In genomic region chr11:36001282-36001970, GRCm38 (mm10) we compare ENCODE assay signal across 8 mouse cellular contexts. TPM values are rescaled to one million over a fixed set of nuclear protein-coding genes. Genes with fewer than 3 reads are reported as not detected.
DNase-seq lines count a peak whose midpoint lies in the region; ATAC-seq and TF ChIP-seq lines count a peak whose summit lies in the region.

No protein-coding gene starts in this region.

- 6% methylated on average over 28 of the region's 28 CpGs for WGBS in forebrain, embryonic 13.5 days
- WGBS in liver, embryonic 15.5 days (ENCODE audit: insufficient replicate concordance): 6% methylated on average over 28 of the region's 28 CpGs
- WGBS in neural tube, embryonic 14.5 days: 5% methylated on average over 28 of the region's 28 CpGs
- 12% methylated on average over 28 of the region's 28 CpGs for WGBS in thymus, adult 2 months

- no peak overlapping the region for H3K9ac ChIP-seq in CH12.LX (ENCODE audit: insufficient read depth, low read depth)
- peak overlapping the region; percentile 30 for H3K9ac ChIP-seq in forebrain, embryonic 13.5 days
- no peak overlapping the region for H3K9ac ChIP-seq in liver, embryonic 15.5 days
- no peak overlapping the region for H3K9ac ChIP-seq in neural tube, embryonic 14.5 days (replicated peaks; ENCODE audit: low read depth, low read length)

- H3K27me3 ChIP-seq in CH12.LX (replicated peaks): peaks cover 13% of the 10 kb centered on the region
- H3K27me3 ChIP-seq in forebrain, embryonic 13.5 days: peaks cover 11% of the 10 kb centered on the region; the same call in 1 of the 2 replicates
- H3K27me3 ChIP-seq in liver, embryonic 15.5 days: peaks cover 16% of the 10 kb centered on the region
- H3K27me3 ChIP-seq in neural tube, embryonic 14.5 days (ENCODE audit: control insufficient read depth, insufficient read depth, low read length): no peaks in the 10 kb centered on the region
- H3K27me3 ChIP-seq in thymus, adult 2 months (ENCODE audit: control insufficient read depth, insufficient read depth, low read length): no peaks in the 10 kb centered on the region

- no peaks in the 10 kb centered on the region for H3K9me3 ChIP-seq in CH12.LX (replicated peaks; ENCODE audit: low read length)
- no peaks in the 10 kb centered on the region for H3K9me3 ChIP-seq in forebrain, embryonic 13.5 days (replicated peaks)
- no peaks in the 10 kb centered on the region for H3K9me3 ChIP-seq in liver, embryonic 15.5 days (replicated peaks)
- no peaks in the 10 kb centered on the region for H3K9me3 ChIP-seq in neural tube, embryonic 14.5 days (ENCODE audit: control insufficient read depth, low read length)

- intact Hi-C loops in heart, postnatal 10 days (cut with DNase I): loop anchor here (1.0 kb wide), 3 partner anchors 79 to 1158 kb away; no protein-coding TSS in a partner anchor

- H3K36me3 ChIP-seq in CH12.LX (replicated peaks in 1 of 2; ENCODE audit: control insufficient read depth in 1 of 2, insufficient read depth in 1 of 2, low read length in 1 of 2): no peaks in the 10 kb centered on the region
- H3K36me3 ChIP-seq in forebrain, embryonic 13.5 days (ENCODE audit: poor library complexity, severe bottlenecking): no peaks in the 10 kb centered on the region
- H3K36me3 ChIP-seq in liver, embryonic 15.5 days (replicated peaks): no peaks in the 10 kb centered on the region
- H3K36me3 ChIP-seq in neural tube, embryonic 14.5 days (ENCODE audit: control insufficient read depth, insufficient read depth, low read length): no peaks in the 10 kb centered on the region
- H3K36me3 ChIP-seq in thymus, adult 2 months (ENCODE audit: control insufficient read depth, insufficient read depth, low read length): no peaks in the 10 kb centered on the region

- no peak for TF ChIP-seq POLR2A in CH12.LX (IDR thresholded peaks at IDR 0.05; ENCODE audit: low read depth, low read length)
- no peak for TF ChIP-seq POLR2A in thymus, adult 2 months (IDR thresholded peaks at IDR 0.05; ENCODE audit: control insufficient read depth, extremely low read depth, insufficient read depth, low read length, poor library complexity)

- dilution Hi-C loops in CH12.LX (cut with MboI; ENCODE audit: extremely low pct_ligation_motif_present, extremely low pct_unique_long_range_greater_than_20kb, low sequenced_read_pairs): no loop called here

- peak; percentile 71 to 87 for TF ChIP-seq CTCF in CH12.LX (conservative IDR thresholded peaks at IDR 0.05 in 1 of 2, IDR thresholded peaks at IDR 0.05 in 1 of 2; ENCODE audit: low read depth in 2 of 2, low read length in 2 of 2)
- TF ChIP-seq CTCF in thymus, adult 2 months (IDR thresholded peaks at IDR 0.05; ENCODE audit: borderline replicate concordance, control insufficient read depth, extremely low read depth, insufficient read depth, low read length, poor library complexity): peak; percentile 71; the same call in 1 of the 2 replicates

- no peak for TF ChIP-seq EP300 in CH12.LX (IDR thresholded peaks at IDR 0.05; ENCODE audit: low read length)

- H3K4me2 ChIP-seq in CH12.LX (ENCODE audit: insufficient read depth, low read depth, poor library complexity, severe bottlenecking): peak overlapping the region; percentile 31; the same call in 1 of the 2 replicates
- peak overlapping the region; percentile 56 for H3K4me2 ChIP-seq in forebrain, embryonic 13.5 days
- H3K4me2 ChIP-seq in liver, embryonic 15.5 days: peak overlapping the region; percentile 50
- H3K4me2 ChIP-seq in neural tube, embryonic 14.5 days (ENCODE audit: low read depth, low read length): peak overlapping the region; percentile 34

- H3K4me1 ChIP-seq in CH12.LX (ENCODE audit: control insufficient read depth in 1 of 2, insufficient read depth in 2 of 2): peaks cover 0 to 40% of the 10 kb centered on the region in 2 experiments; a peak in 2 of 4 replicates
- H3K4me1 ChIP-seq in forebrain, embryonic 13.5 days: peaks cover 26% of the 10 kb centered on the region
- peaks cover 10% of the 10 kb centered on the region for H3K4me1 ChIP-seq in liver, embryonic 15.5 days (replicated peaks)
- peaks cover 12% of the 10 kb centered on the region for H3K4me1 ChIP-seq in neural tube, embryonic 14.5 days (ENCODE audit: control insufficient read depth, insufficient read depth, low read length)
- no peaks in the 10 kb centered on the region for H3K4me1 ChIP-seq in thymus, adult 2 months (replicated peaks; ENCODE audit: control insufficient read depth, insufficient read depth, low read length)

- H3K79me2 ChIP-seq in CH12.LX (replicated peaks; ENCODE audit: control insufficient read depth, extremely low read depth, insufficient read depth, poor library complexity, severe bottlenecking): no peaks in the 10 kb centered on the region

- ATAC-seq in forebrain, embryonic 13.5 days: peak; percentile 92
- 0 out of 2 replicates have a peak, but pooled peaks have one; percentile 52 for ATAC-seq in liver, embryonic 15.5 days (ENCODE audit: insufficient read depth)
- peak; percentile 90 for ATAC-seq in neural tube, embryonic 14.5 days (ENCODE audit: low read depth)

- peak; percentile 96 for DNase-seq in CH12.LX (ENCODE audit: extremely low read depth)
- peak; percentile 82 for DNase-seq in c-Kit-positive CD71-negative TER-119-negative erythroid progenitor cells, embryonic 14.5 days (ENCODE audit: low read depth)
- peak; percentile 91 to 93 for DNase-seq in heart, postnatal 10 days
- peak; percentile 89 to 91 for DNase-seq in kidney, postnatal 4 days
- DNase-seq in thymus, adult 2 months: peak; percentile 61

- TF ChIP-seq RAD21 in CH12.LX (IDR thresholded peaks at IDR 0.05; ENCODE audit: low read depth, low read length): peak; percentile 91

- H3K4me3 ChIP-seq in CH12.LX (replicated peaks in 1 of 3; ENCODE audit: low read depth in 2 of 3, low read length in 2 of 3, poor library complexity in 1 of 3): peak overlapping the region in 1 of 3 experiments; percentile 37
- H3K4me3 ChIP-seq in forebrain, embryonic 13.5 days: peak overlapping the region; percentile 23
- H3K4me3 ChIP-seq in liver, embryonic 15.5 days (replicated peaks): peak overlapping the region; percentile 27; the same call in 1 of the 2 replicates
- no peak overlapping the region for H3K4me3 ChIP-seq in neural tube, embryonic 14.5 days (ENCODE audit: low read depth, low read length)
- no peak overlapping the region for H3K4me3 ChIP-seq in thymus, adult 2 months (ENCODE audit: control insufficient read depth, insufficient read depth, low read length)

- H3K27ac ChIP-seq in CH12.LX (ENCODE audit: insufficient read depth, low read depth): no peak overlapping the region
- 0 out of 2 replicates have a peak overlapping the region, but pooled peaks have one; percentile 4 for H3K27ac ChIP-seq in forebrain, embryonic 13.5 days
- H3K27ac ChIP-seq in liver, embryonic 15.5 days (replicated peaks): no peak overlapping the region
- H3K27ac ChIP-seq in neural tube, embryonic 14.5 days (ENCODE audit: low read depth, low read length): no peak overlapping the region
- H3K27ac ChIP-seq in thymus, adult 2 months (ENCODE audit: control insufficient read depth, insufficient read depth, low read length): no peak overlapping the region

- in situ Hi-C loops in CH12.LX (cut with MboI; ENCODE audit: low pct_ligation_motif_present, low pct_unique_long_range_greater_than_20kb, low sequenced_read_pairs): no loop called here

TF ChIP-seq in CH12.LX, 34 proteins besides CTCF, POLR2A, EP300 and RAD21:
- TF ChIP-seq SIN3A (IDR thresholded peaks at IDR 0.05; ENCODE audit: low read length) (peak; percentile 61; the same call in 1 of the 2 replicates), ELF1 (IDR thresholded peaks at IDR 0.05; ENCODE audit: low read depth, low read length) (peak; percentile 37; the same call in 1 of the 2 replicates), E2F4 (IDR thresholded peaks at IDR 0.05; ENCODE audit: insufficient replicate concordance, low read depth, low read length) (peak; percentile 92), MAZ (IDR thresholded peaks at IDR 0.05; ENCODE audit: low read depth, low read length) (no peak), TCF12 (IDR thresholded peaks at IDR 0.05; ENCODE audit: low read depth, low read length) (0 out of 2 replicates have a peak, but pooled peaks have one; percentile 7), ZC3H11A (IDR thresholded peaks at IDR 0.05; ENCODE audit: low read depth, low read length) (peak; percentile 59), ZNF384 (IDR thresholded peaks at IDR 0.05; ENCODE audit: low read depth, low read length) (no peak), HCFC1 (IDR thresholded peaks at IDR 0.05; ENCODE audit: low read depth, low read length) (peak; percentile 24; the same call in 1 of the 2 replicates), IRF4 (IDR thresholded peaks at IDR 0.05; ENCODE audit: low read depth, low read length) (peak; percentile 43; the same call in 1 of the 2 replicates), SMC3 (IDR thresholded peaks at IDR 0.05; ENCODE audit: low read depth, low read length) (peak; percentile 92)

RNA-seq across cellular contexts. Expression of gene Wwc1, which starts 21.1 kb away (rescaled TPM):
- total RNA-seq in CH12.LX (2012; rRNA removed) (0.89 and 1.5 TPM in 2 replicates), CH12.LX (2014; rRNA removed) (2.0 and 2.4 TPM in 2 replicates)
- polyA plus RNA-seq in CH12.LX (2012; ENCODE audit: insufficient read length, low read depth): 8.7 and 13.8 TPM in 2 replicates
- 8.6 and 8.8 TPM in 2 replicates for polyA plus RNA-seq in forebrain, embryonic 13.5 days (2015; fragmentation: Nextera tagmentation; extraction: Ambion mirVana)
- total RNA-seq in heart, postnatal 10 days (2021): 1 to 10 TPM; 1.1 to 1.4 TPM
- 2.0 and 2.8 TPM in 2 replicates for polyA plus RNA-seq in liver, embryonic 15.5 days (2015; fragmentation: Nextera tagmentation; extraction: Ambion mirVana)
- polyA plus RNA-seq in neural tube, embryonic 14.5 days (2014; fragmentation: Nextera tagmentation; extraction: Ambion mirVana): 6.0 and 7.2 TPM in 2 replicates
- polyA plus RNA-seq in thymus, adult 2 months (2012; rRNA removed): 2.2 and 3.5 TPM in 2 replicates

Comparison
In these comparisons a context has a peak if more than half of its experiments do, and no peak if none do; other contexts are left out.
1. H3K4me3 ChIP-seq: peak in forebrain, embryonic 13.5 days (single experiment) and liver, embryonic 15.5 days (single experiment); none in neural tube, embryonic 14.5 days (single experiment) and thymus, adult 2 months (single experiment).
2. Peak in every context shown above with its lines, with median percentiles within 50 percentile points of each other: DNase-seq, H3K4me2 ChIP-seq and ATAC-seq.